Mouse (Mus musculus) thymus, postnatal 10 days (tissue): ENCODE results near the gene Chaf1a.
"Not testable (repeated sequence)": the region's sequence is repeated elsewhere in the genome, so short reads cannot be mapped to it uniquely, and the experiment has no call there.

ENCODE experiments used
- DNase-seq, 2 experiments: peaks; one replicate each; pipeline ENCODE4 v3.0.0; 2021; ENCODE audit warnings: low spot score in 2 of 2

Gene Chaf1a

GRCm38 (mm10) chr17:56038583-56039261 lies 1.5 kb upstream of the Chaf1a start:
- no peak for DNase-seq

GRCm38 (mm10) chr17:56039345-56039744 lies 894 bp upstream of the Chaf1a start:
- no peak for DNase-seq

GRCm38 (mm10) chr17:56040857-56041163 lies 571 bp downstream of the Chaf1a start:
- no peak for DNase-seq

- no peak for DNase-seq
Measured at GRCm38 (mm10) chr17:56051369-56051768, 11.1 kb downstream of the Chaf1a start.

GRCm38 (mm10) chr17:56054938-56055337 lies 14.7 kb downstream of the Chaf1a start:
- no peak for DNase-seq

- no peak for DNase-seq
Measured at GRCm38 (mm10) chr17:56055945-56056678, 15.9 kb downstream of the Chaf1a start.

GRCm38 (mm10) chr17:56057381-56058120 lies 17.3 kb downstream of the Chaf1a start:
- DNase-seq = no peak

- no peak for DNase-seq
Measured at GRCm38 (mm10) chr17:56062081-56062480, 21.8 kb downstream of the Chaf1a start.

GRCm38 (mm10) chr17:56065715-56066114 lies 25.5 kb downstream of the Chaf1a start:
- not testable (repeated sequence) for DNase-seq

GRCm38 (mm10) chr17:56066451-56066850 lies 26.2 kb downstream of the Chaf1a start:
- no peak for DNase-seq

- no peak for DNase-seq
Measured at GRCm38 (mm10) chr17:56069066-56069465, 28.8 kb downstream of the Chaf1a start.

- no peak for DNase-seq
Measured at GRCm38 (mm10) chr17:56071126-56071525, 30.9 kb downstream of the Chaf1a start.

GRCm38 (mm10) chr17:56072243-56072642 lies 32.0 kb downstream of the Chaf1a start:
- DNase-seq = no peak

GRCm38 (mm10) chr17:56074097-56074826 lies 34.0 kb downstream of the Chaf1a start:
- peak; percentile 6 to 77 for DNase-seq

GRCm38 (mm10) chr17:56074827-56075208 lies 34.6 kb downstream of the Chaf1a start, which contains the start of gene Ubxn6:
Gene Ubxn6, minus strand, starts transcription at chr17:56075028.
- peak; percentile 96 to 97 for DNase-seq

GRCm38 (mm10) chr17:56077523-56077922 lies 37.3 kb downstream of the Chaf1a start:
- no peak for DNase-seq

GRCm38 (mm10) chr17:56078361-56078760 lies 38.1 kb downstream of the Chaf1a start:
- peak in 1 of 2 experiments; percentile 23 for DNase-seq

GRCm38 (mm10) chr17:56078880-56079795 lies 38.9 kb downstream of the Chaf1a start, which contains the start of gene Hdgfl2:
Gene Hdgfl2, plus strand, starts transcription at chr17:56079634.
- peak; percentile 99 to 100 for DNase-seq

GRCm38 (mm10) chr17:56079921-56080320 lies 39.7 kb downstream of the Chaf1a start:
- DNase-seq = peak; percentile 14 to 27

- no peak for DNase-seq
Measured at GRCm38 (mm10) chr17:56080781-56081585, 40.7 kb downstream of the Chaf1a start.
